Mouse (Mus musculus) heart, adult 2 months (tissue): ENCODE results near the gene Khk.

Experiments used
- CTCF ChIP-seq: fragments of 200-600 bp; IDR thresholded peaks from 2 replicates; pipeline ENCODE4 v1.8.1; 2022; ENCODE audit warnings: antibody characterized with exemption, mild to moderate bottlenecking, moderate library complexity
- EP300 ChIP-seq: fragments of 200-500 bp; IDR thresholded peaks from 2 replicates; pipeline ENCODE4 v1.6.1; 2011; ENCODE audit warnings: low read depth, low read length, control low read depth; ENCODE audit not compliant: insufficient read depth

DNA sequence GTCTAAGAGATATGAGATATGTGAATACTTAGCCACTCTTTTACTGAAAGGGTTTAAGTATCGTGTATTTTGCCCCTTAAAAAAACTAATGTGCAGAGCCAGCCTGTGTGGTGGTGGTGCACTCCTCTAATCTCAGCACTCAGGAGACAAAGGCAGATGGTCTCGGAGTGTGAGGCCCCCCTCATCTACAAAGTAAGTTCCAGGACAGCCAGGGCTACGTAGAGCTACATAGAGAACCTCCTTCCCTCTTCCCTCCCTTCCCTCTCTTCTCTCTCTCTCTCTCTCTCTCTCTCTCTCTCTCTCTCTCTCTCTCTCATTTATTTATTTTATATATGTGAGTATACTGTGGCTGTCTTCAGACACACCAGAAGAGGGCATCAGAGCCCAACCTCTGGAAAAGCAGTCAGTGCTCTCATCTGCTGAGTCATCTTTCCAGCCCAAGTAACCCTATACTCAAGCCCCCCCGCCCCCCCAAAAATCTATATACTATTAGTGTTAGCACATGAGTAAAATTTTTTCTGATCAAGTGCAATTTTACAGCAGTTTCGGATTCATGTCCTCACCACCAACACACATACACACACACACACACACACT, 41.8 kb upstream of the Khk start:
- TF ChIP-seq EP300: no peak
- TF ChIP-seq CTCF: peak; percentile 27
